Mouse (Mus musculus) lung, postnatal 36 days (tissue): ENCODE data around the gene Zc3h12b.

Experiments used
- DNase-seq: peaks from one replicate; pipeline ENCODE4 v3.0.0; 2022; ENCODE audit warnings: mixed read lengths

Gene Zc3h12b

GRCm38 (mm10) chrX:95711227-95712111 is at the start of gene Zc3h12b:
Gene Zc3h12b, plus strand, starts transcription at chrX:95711678.
- peak; percentile 36 for DNase-seq

- DNase-seq = no peak
Measured at GRCm38 (mm10) chrX:95682206-95682605, 29.3 kb upstream of the Zc3h12b start.

- DNase-seq = peak; percentile 6
Measured at GRCm38 (mm10) chrX:95687119-95687518, 24.4 kb upstream of the Zc3h12b start.

- DNase-seq = peak; percentile 31
Measured at GRCm38 (mm10) chrX:95738253-95738652, 26.8 kb downstream of the Zc3h12b start.

- peak; percentile 2 for DNase-seq
Measured at GRCm38 (mm10) chrX:95795881-95796280, 84.4 kb downstream of the Zc3h12b start.

DNA sequence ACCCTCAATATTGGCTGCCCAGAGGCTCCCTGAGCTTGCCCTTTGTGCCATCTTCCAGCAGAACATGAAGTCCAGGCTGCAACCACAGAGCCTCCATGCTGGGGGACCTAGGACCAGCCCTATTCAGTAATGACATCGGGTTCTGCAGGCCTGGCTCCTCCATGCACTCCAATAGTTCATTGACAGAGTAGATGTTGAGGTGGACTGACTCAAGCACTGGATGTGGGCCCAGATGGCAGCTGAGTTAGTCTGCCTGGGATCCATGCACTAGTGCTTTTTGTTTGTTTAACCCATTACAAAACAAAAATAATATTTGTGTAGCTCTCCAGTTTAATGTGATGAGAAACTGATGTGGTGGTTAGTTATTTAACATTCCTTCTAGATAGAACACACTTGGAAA is 90.3 kb downstream of the Zc3h12b start:
- no peak for DNase-seq

GRCm38 (mm10) chrX:95852806-95853205 is 141.3 kb downstream of the Zc3h12b start:
- no peak for DNase-seq

DNA sequence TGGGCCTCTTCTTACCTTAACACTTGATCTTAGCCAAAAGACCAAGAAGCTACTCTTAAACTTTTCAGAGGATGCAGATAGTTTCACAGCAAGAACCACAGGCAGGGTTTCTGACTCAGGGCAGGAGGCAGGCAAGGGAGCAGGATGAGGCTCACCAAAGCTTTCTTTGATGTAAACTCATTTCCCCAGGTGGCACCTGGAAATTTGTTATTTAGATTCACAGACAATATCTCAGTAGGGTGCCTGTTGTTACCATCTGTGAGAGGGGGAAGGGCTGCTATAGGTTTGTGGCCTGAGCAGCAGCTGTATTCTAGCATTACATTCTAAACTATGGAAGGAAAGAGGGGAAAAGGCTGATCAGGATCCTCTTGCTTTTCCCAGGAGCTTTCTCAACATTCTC is 169.6 kb downstream of the Zc3h12b start:
- DNase-seq = no peak

- no peak for DNase-seq
Measured at GRCm38 (mm10) chrX:95902716-95903115, 191.2 kb downstream of the Zc3h12b start.

- no peak for DNase-seq
Measured at GRCm38 (mm10) chrX:95935481-95935880, 224.0 kb downstream of the Zc3h12b start.

GRCm38 (mm10) chrX:95945496-95945895 is 234.0 kb downstream of the Zc3h12b start:
- DNase-seq = no peak

DNA sequence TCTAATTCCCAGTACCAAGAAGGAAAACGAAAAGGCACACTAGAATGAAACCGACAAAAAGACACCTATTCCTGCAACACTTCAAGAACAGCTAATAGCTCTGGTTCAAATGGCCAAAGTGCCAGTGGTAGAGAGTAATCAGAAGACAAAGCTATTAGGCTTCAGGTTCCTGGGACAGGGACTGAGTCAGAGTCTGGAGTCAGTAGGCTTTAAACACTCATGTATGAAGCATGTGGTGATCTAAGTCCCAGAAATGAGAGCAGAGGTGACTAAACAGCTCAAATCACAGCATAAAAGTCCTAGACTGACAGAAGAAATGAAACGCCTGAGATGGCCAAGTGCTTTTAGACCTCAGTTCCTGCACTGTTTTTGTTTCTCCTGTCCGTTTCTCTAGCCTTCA is 236.7 kb downstream of the Zc3h12b start:
- no peak for DNase-seq

DNA sequence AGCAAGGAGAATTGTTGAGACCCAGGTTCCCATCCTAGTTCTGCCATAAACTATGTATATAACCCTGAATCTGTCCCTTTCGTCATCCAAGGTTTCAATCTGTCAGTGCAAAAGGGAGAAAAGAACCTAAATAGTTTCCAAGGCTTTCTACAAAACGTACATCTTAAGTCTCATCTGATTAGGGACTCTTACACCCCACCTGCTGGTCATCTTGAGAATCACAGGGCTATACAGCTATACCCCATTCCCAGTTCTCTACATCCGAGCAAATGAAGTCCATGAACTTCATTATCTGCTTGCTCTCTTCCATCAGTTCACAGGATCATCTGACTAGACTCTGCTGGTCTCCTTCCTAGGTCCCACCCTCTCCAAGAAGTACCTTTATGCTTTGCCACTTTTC is 239.3 kb downstream of the Zc3h12b start:
- DNase-seq = peak; percentile 68

GRCm38 (mm10) chrX:95956497-95957293 is 245.2 kb downstream of the Zc3h12b start, which contains the start of gene Las1l:
Gene Las1l, minus strand, starts transcription at chrX:95956962.
- DNase-seq = peak; percentile 95

DNA sequence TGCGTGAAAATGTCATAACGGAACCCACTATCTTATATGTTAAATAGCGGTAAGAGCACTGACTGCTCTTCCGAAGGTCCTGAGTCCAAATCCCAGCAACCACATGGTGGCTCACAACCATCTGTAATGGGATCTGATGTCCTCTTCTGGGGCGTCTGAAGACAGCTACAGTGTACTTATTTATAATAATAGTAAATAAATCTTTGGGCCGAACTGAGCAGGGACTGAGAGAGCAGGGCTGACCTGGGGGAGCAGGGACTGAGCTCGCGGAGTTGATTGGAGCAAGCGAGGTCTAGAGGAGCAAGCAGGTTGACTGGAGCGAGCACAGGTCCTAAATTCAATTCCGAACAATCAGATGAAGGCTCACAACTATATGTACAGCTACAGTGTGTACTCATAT is 246.0 kb downstream of the Zc3h12b start:
- DNase-seq = peak; percentile 3

- no peak for DNase-seq
Measured at GRCm38 (mm10) chrX:95963366-95963765, 251.9 kb downstream of the Zc3h12b start.

DNA sequence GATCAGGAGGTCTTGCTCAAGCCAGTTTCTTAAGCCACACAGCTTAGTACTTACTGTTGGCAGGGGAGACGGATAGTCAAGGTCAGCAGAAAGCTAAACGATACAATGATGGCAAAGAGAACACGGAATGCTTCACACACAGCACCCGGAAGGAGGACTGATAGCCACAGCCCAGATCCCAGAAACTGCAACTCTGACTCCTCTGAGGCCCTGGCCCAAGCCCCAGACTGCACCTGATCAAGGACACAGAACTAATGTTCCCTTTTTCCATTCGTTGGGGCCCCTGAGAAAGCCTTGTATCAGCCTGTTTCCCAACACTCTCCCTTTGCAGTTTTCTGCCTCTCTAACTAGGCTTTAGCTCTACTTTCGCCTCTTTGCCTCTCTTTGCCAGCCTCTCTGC is 253.6 kb downstream of the Zc3h12b start:
- DNase-seq = no peak

DNA sequence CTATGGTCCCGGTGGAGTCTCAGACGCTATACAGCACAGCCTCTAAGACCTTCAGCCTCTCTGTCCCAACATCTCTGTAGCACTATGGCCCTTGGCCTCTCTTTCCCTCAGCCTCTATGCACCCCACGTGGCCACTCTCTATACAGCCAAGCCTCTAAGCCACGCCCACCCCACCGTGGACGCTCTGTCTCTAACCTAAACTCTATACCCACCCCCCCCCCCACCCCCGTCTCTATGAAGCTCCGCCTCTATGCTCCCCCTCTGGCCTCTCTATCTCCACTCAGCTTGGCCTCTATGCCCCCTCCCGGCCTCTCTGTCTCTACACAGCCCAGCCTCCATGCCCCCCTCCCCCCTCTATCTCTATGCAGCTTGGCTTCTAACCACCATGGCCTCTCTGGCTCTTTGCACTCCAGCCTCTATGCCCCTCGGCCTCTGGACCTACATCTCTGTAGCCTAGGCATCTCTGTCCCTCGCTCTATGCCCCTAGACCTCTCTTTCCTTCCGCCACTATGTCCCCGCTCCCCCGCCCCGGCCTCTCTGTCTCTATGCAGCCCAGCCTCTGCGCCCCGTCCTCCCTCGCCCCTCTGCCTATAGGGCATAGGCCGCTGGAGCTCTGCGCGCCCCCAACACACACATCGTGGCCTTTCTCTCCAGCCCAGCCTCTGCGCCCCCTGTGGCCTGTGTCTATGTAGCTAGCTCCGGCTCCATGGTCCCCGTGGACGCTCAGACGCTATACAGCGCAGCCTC is 256.5 kb downstream of the Zc3h12b start:
- DNase-seq = peak; percentile 66

GRCm38 (mm10) chrX:95968594-95968965 is 257.1 kb downstream of the Zc3h12b start:
- peak; percentile 89 for DNase-seq

DNA sequence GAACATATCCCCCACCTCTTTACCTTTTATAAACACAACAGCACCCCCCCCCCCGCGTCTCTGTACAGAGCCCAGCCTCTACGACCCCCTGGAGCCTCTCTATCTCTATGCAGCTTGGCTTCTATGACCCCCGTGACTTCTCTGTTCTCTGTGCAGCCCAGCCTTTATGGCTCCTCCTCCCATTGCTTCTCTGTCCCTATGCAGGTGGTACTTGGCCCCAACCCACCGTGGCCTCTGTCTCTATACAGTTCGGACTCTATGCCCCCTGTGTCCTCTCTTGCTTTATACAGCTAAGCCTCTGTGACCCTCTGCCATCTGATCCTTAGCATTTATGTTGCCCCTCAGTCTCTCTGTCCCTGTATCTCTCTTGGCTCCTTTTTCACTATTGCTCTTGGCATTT is 257.6 kb downstream of the Zc3h12b start:
- DNase-seq = no peak

DNA sequence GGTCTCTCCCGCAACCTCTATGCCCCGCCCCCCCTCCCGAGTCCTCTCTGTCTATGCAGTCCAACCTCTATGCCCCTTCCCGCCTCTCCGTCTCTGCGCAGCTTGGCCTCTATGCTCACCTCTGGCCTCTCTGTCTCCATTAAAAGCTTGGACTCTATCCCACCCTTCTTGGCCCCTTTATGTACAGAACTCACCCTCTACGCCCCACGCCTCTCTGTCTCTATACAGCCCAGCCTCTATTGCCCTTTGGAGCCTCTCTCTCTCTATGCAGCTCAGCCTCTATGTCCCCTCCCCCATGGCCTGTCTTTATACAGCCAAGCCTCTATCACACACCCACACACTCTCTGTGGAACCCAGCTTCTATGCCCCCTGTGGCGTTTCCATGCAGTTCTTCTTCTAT is 258.5 kb downstream of the Zc3h12b start:
- no peak for DNase-seq
